Mouse (Mus musculus) G1E (cell line): ENCODE data around the gene Mchr1.

Experiments
- CTCF ChIP-seq: IDR thresholded peaks from 2 replicates; pipeline ENCODE4 v1.5.1; 2012; ENCODE audit warnings: low read depth, low read length, inconsistent platforms, mixed read lengths
- GATA1 ChIP-seq: IDR thresholded peaks from 2 replicates; pipeline ENCODE4 v1.6.1; 2012; ENCODE audit warnings: borderline replicate concordance, low read length, inconsistent platforms, mixed read lengths
- GATA2 ChIP-seq: IDR thresholded peaks from 2 replicates; pipeline ENCODE4 v1.6.1; 2012; ENCODE audit warnings: low read depth, low read length, inconsistent platforms, borderline replicate concordance
- POLR2AphosphoS5 ChIP-seq: IDR thresholded peaks from 2 replicates; pipeline ENCODE4 v1.6.1; 2012; ENCODE audit warnings: low read depth, low read length, inconsistent platforms; ENCODE audit not compliant: insufficient replicate concordance
- TAL1 ChIP-seq: conservative IDR thresholded peaks from 2 replicates; pipeline ENCODE4 v1.6.1; 2012; ENCODE audit warnings: low read depth, low read length, inconsistent platforms, mixed read lengths

DNA sequence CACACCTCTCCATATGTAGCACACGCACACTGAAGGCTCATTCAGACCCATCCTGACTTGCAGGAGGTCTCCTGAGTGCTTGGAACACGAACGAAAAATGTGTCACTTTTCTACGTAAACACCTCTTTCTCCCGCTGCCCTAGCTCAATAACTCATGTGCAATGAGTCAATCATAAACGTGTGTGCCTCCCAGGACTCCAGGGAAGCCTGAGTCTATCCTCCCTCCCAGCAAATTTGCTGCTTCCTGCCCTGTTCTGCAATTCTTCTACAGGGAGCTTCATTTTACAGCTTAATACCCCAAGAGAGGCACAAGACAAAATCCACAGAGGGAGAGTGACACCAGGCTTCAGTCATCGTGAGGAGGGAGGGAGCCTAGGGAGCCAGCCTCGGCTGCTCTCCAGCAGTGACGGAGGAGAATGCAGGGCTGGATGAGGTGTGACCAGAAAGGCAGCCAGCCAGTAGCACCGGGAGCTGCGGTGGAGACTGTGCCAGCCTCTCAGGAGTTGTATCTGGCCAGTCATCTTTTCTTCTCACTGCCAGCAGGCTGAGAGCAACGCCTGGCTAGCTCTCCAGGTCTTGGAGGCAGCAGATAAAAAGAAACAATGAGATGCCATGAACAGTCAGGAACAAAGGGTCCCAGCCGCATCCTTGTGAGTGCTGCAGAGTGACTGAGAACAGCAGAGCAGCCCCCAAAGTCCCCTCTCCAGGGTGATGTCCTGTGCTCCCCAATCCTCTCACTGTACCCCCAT is 37.2 kb downstream of the Mchr1 start:
- no peak for TF ChIP-seq CTCF
- no peak for TF ChIP-seq GATA1
- TF ChIP-seq POLR2AphosphoS5: no peak
- TF ChIP-seq TAL1: no peak
- no peak for TF ChIP-seq GATA2
